Mouse (Mus musculus): ENCODE measurements around the gene Rnf26. TPM values are rescaled to one million over a fixed set of nuclear protein-coding genes. Genes with fewer than 3 reads are reported as not detected.
A peak's percentile ranks its signal among the peaks of the same experiment; 100 is the strongest.

Gene Rnf26
- total RNA-seq (2015; ENCODE audit: low replicate concordance) (83.4 and 94.4 TPM in 2 replicates), total RNA-seq (2017; ENCODE audit: low replicate concordance) (43.9 and 53.3 TPM in 2 replicates)

- ATAC-seq (replicated peaks; ENCODE audit: low FRiP score, poor library complexity, severe bottlenecking), result peak; percentile 91
These were observed at the start of gene Rnf26, which contains the start of gene Gm49380 for GRCm38 (mm10) chr9:44113105-44113789. Gene Rnf26, minus strand, starts transcription at chr9:44113517. Gene Gm49380, minus strand, starts transcription at chr9:44113500.

GRCm38 (mm10) chr9:44159886-44160285 lies 46.6 kb upstream of the Rnf26 start:
- no peak for ATAC-seq (replicated peaks; ENCODE audit: low FRiP score, poor library complexity, severe bottlenecking)

GRCm38 (mm10) chr9:44147290-44147689 lies 34.0 kb upstream of the Rnf26 start:
- peak; percentile 66 for ATAC-seq (replicated peaks; ENCODE audit: low FRiP score, poor library complexity, severe bottlenecking)

GRCm38 (mm10) chr9:44144718-44145060 lies 31.4 kb upstream of the Rnf26 start:
- ATAC-seq (replicated peaks; ENCODE audit: low FRiP score, poor library complexity, severe bottlenecking), result no peak

- no peak for ATAC-seq (replicated peaks; ENCODE audit: low FRiP score, poor library complexity, severe bottlenecking)
These were observed 30.9 kb upstream of the Rnf26 start for GRCm38 (mm10) chr9:44144023-44144717.

- ATAC-seq (replicated peaks; ENCODE audit: low FRiP score, poor library complexity, severe bottlenecking), result no peak
These were observed 30.1 kb upstream of the Rnf26 start for GRCm38 (mm10) chr9:44143421-44143820.

- ATAC-seq (replicated peaks; ENCODE audit: low FRiP score, poor library complexity, severe bottlenecking), result no peak
These were observed 28.6 kb upstream of the Rnf26 start for GRCm38 (mm10) chr9:44141951-44142350.

GRCm38 (mm10) chr9:44137846-44138245 lies 24.5 kb upstream of the Rnf26 start:
- ATAC-seq (replicated peaks; ENCODE audit: low FRiP score, poor library complexity, severe bottlenecking), result no peak

GRCm38 (mm10) chr9:44135731-44136411 lies 22.6 kb upstream of the Rnf26 start:
- 0 out of 2 replicates have a peak, but pooled peaks have one; percentile 7 for ATAC-seq (replicated peaks; ENCODE audit: low FRiP score, poor library complexity, severe bottlenecking)

GRCm38 (mm10) chr9:44134851-44135730 lies 21.8 kb upstream of the Rnf26 start:
- no peak for ATAC-seq (replicated peaks; ENCODE audit: low FRiP score, poor library complexity, severe bottlenecking)

GRCm38 (mm10) chr9:44134101-44134850 lies 21.0 kb upstream of the Rnf26 start, which contains the start of gene Mcam:
Gene Mcam, plus strand, starts transcription at chr9:44134469.
- ATAC-seq (replicated peaks; ENCODE audit: low FRiP score, poor library complexity, severe bottlenecking), result no peak

- no peak for ATAC-seq (replicated peaks; ENCODE audit: low FRiP score, poor library complexity, severe bottlenecking)
These were observed 20.0 kb upstream of the Rnf26 start for GRCm38 (mm10) chr9:44133287-44133686.

- ATAC-seq (replicated peaks; ENCODE audit: low FRiP score, poor library complexity, severe bottlenecking), result no peak
These were observed 18.9 kb upstream of the Rnf26 start for GRCm38 (mm10) chr9:44132200-44132599.

- no peak for ATAC-seq (replicated peaks; ENCODE audit: low FRiP score, poor library complexity, severe bottlenecking)
These were observed 17.9 kb upstream of the Rnf26 start for GRCm38 (mm10) chr9:44131276-44131590.

- ATAC-seq (replicated peaks; ENCODE audit: low FRiP score, poor library complexity, severe bottlenecking), result no peak
These were observed 17.4 kb upstream of the Rnf26 start for GRCm38 (mm10) chr9:44130581-44131275.

- no peak for ATAC-seq (replicated peaks; ENCODE audit: low FRiP score, poor library complexity, severe bottlenecking)
These were observed 16.7 kb upstream of the Rnf26 start for GRCm38 (mm10) chr9:44130034-44130433.

- ATAC-seq (replicated peaks; ENCODE audit: low FRiP score, poor library complexity, severe bottlenecking), result no peak
These were observed 16.3 kb upstream of the Rnf26 start for GRCm38 (mm10) chr9:44129633-44130032.

- ATAC-seq (replicated peaks; ENCODE audit: low FRiP score, poor library complexity, severe bottlenecking), result no peak
These were observed 14.1 kb upstream of the Rnf26 start for GRCm38 (mm10) chr9:44127351-44127801.
